Mouse (Mus musculus) gastrocnemius, postnatal 14 days (tissue): ENCODE results near the gene Ndrg4. TPM values are rescaled to one million over a fixed set of nuclear protein-coding genes. Genes with fewer than 3 reads are reported as not detected.
"Not testable (repeated sequence)": the region's sequence is repeated elsewhere in the genome, so short reads cannot be mapped to it uniquely, and the experiment has no call there.

Experiments
- DNase-seq: peaks from one replicate; pipeline ENCODE4 v3.0.0; 2021; ENCODE audit warnings: mixed read lengths
- intact Hi-C: fragments of 180-260 bp; cut with DNase I; formaldehyde crosslinking; loops from one replicate; pipeline ENCODE4 v1.15.1; 2025; ENCODE audit warnings: low total_unique reads
- long read RNA-seq, 2 experiments: library from polyadenylated mRNA; stranded (forward); transcript quantifications; one replicate each; pipeline ENCODE4 v2.0.0; 2021
- total RNA-seq, 2 experiments: library from RNA; stranded (reverse); gene quantifications; 2 replicates each; pipeline ENCODE4 v1.2.3; 2021

Gene Ndrg4
- 1 to 10 TPM; 6.5 to 8.8 TPM for total RNA-seq
- long read RNA-seq, experiment 1, partial matches to known transcripts: 2 of 9 reads
- long read RNA-seq, experiment 1, other reads (novel, unspliced or antisense): 1 of 9 reads
- long read RNA-seq, experiment 2, transcript Ndrg4-203 (14 exons, 2,738 nt): major isoform, 6 of 8 reads
- long read RNA-seq, experiment 2, partial matches to known transcripts: 0 of 8 reads
- long read RNA-seq, experiment 2, other reads (novel, unspliced or antisense): 1 of 8 reads

- DNase-seq: no peak
- intact Hi-C loops: no loop called here
Measured at GRCm38 (mm10) chr8:95676631-95677030, at the start of gene Ndrg4. Ndrg4 (plus strand) TSS chr8:95676980.

GRCm38 (mm10) chr8:95632840-95633239, 43.9 kb upstream of the Ndrg4 start:
- intact Hi-C loops: no loop called here

GRCm38 (mm10) chr8:95633262-95634062, 43.3 kb upstream of the Ndrg4 start, which contains the start of gene Gins3:
Gins3 (plus strand) TSS chr8:95633453.
- DNase-seq: peak; percentile 91
- intact Hi-C loops: no loop called here

More at GRCm38 (mm10) chr8:95632840-95633239, 43.9 kb upstream of the Ndrg4 start:
- DNase-seq: no peak

- intact Hi-C loops: no loop called here
- no peak for DNase-seq
Measured at GRCm38 (mm10) chr8:95634063-95634340, 42.8 kb upstream of the Ndrg4 start.

GRCm38 (mm10) chr8:95644942-95645341, 31.8 kb upstream of the Ndrg4 start:
- intact Hi-C loops: no loop called here
- no peak for DNase-seq

- no peak for DNase-seq
- intact Hi-C loops: no loop called here
Measured at GRCm38 (mm10) chr8:95648251-95648650, 28.5 kb upstream of the Ndrg4 start.

GRCm38 (mm10) chr8:95653351-95653750, 23.4 kb upstream of the Ndrg4 start:
- intact Hi-C loops: no loop called here
- DNase-seq: no peak

- DNase-seq: no peak
Measured at GRCm38 (mm10) chr8:95655831-95656230, 20.9 kb upstream of the Ndrg4 start.

GRCm38 (mm10) chr8:95656316-95657002, 20.3 kb upstream of the Ndrg4 start:
- intact Hi-C loops: no loop called here
- no peak for DNase-seq

More at GRCm38 (mm10) chr8:95655831-95656230, 20.9 kb upstream of the Ndrg4 start:
- intact Hi-C loops: no loop called here

GRCm38 (mm10) chr8:95657523-95657922, 19.3 kb upstream of the Ndrg4 start:
- intact Hi-C loops: no loop called here

GRCm38 (mm10) chr8:95660334-95660882, 16.4 kb upstream of the Ndrg4 start:
- intact Hi-C loops: no loop called here
- no peak for DNase-seq

More at GRCm38 (mm10) chr8:95657523-95657922, 19.3 kb upstream of the Ndrg4 start:
- DNase-seq: no peak

GRCm38 (mm10) chr8:95661085-95661484, 15.7 kb upstream of the Ndrg4 start:
- intact Hi-C loops: no loop called here
- no peak for DNase-seq

GRCm38 (mm10) chr8:95661575-95661974, 15.2 kb upstream of the Ndrg4 start:
- intact Hi-C loops: no loop called here
- DNase-seq: no peak

GRCm38 (mm10) chr8:95662885-95663598, 13.7 kb upstream of the Ndrg4 start:
- DNase-seq: no peak
- intact Hi-C loops: no loop called here

GRCm38 (mm10) chr8:95663599-95663949, 13.2 kb upstream of the Ndrg4 start:
- DNase-seq: no peak
- intact Hi-C loops: no loop called here

- intact Hi-C loops, DNase-seq: not testable (repeated sequence)
Measured at GRCm38 (mm10) chr8:95665813-95666452, 10.8 kb upstream of the Ndrg4 start.

GRCm38 (mm10) chr8:95668163-95668958, 8.4 kb upstream of the Ndrg4 start:
- intact Hi-C loops: no loop called here

GRCm38 (mm10) chr8:95669967-95670366, 6.8 kb upstream of the Ndrg4 start:
- DNase-seq: no peak
- intact Hi-C loops: no loop called here

More at GRCm38 (mm10) chr8:95668163-95668958, 8.4 kb upstream of the Ndrg4 start:
- no peak for DNase-seq
